Mouse (Mus musculus) kidney, embryonic 16.5 days (tissue): ENCODE data around the gene Clic1. TPM values are rescaled to one million over a fixed set of nuclear protein-coding genes. Genes with fewer than 3 reads are reported as not detected.
"Not testable (repeated sequence)": the region's sequence is repeated elsewhere in the genome, so short reads cannot be mapped to it uniquely, and the experiment has no call there.

Experiments
- ATAC-seq: fragments of 200-750 bp; cut with Nextera tagmentation; 2 replicates; pipeline ENCODE4 v1.8.0; 2017; ENCODE audit warnings: moderate TSS enrichment; ENCODE audit not compliant: low FRiP score, low TSS enrichment
- H3K27ac ChIP-seq: fragments of 300-500 bp; sonication (generic); 2 replicates; pipeline ENCODE4 v1.5.1; 2014; ENCODE audit warnings: low read length
- H3K27me3 ChIP-seq: fragments of 300-500 bp; sonication (generic); 2 replicates; pipeline ENCODE4 v1.6.1; 2014; ENCODE audit warnings: low read length, control low read depth, mixed read lengths; ENCODE audit not compliant: insufficient read depth
- H3K36me3 ChIP-seq: fragments of 300-500 bp; sonication (generic); 2 replicates; pipeline ENCODE4 v1.6.1; 2014; ENCODE audit warnings: low read length, control low read depth, mixed read lengths; ENCODE audit not compliant: insufficient read depth
- H3K4me1 ChIP-seq: fragments of 300-500 bp; sonication (generic); 2 replicates; pipeline ENCODE4 v1.6.1; 2014; ENCODE audit warnings: low read length, control low read depth, mixed read lengths; ENCODE audit not compliant: insufficient read depth
- H3K4me2 ChIP-seq: fragments of 300-500 bp; sonication (generic); replicated peaks from 2 replicates; pipeline ENCODE4 v1.6.1; 2014; ENCODE audit warnings: low read depth, low read length
- H3K4me3 ChIP-seq: fragments of 300-500 bp; sonication (generic); 2 replicates; pipeline ENCODE4 v1.5.1; 2014; ENCODE audit warnings: mild to moderate bottlenecking, low read length
- H3K9ac ChIP-seq: fragments of 300-500 bp; sonication (generic); replicated peaks from 2 replicates; pipeline ENCODE4 v1.6.1; 2014; ENCODE audit warnings: low read length
- H3K9me3 ChIP-seq: fragments of 300-500 bp; sonication (generic); 2 replicates; pipeline ENCODE4 v1.6.1; 2016; ENCODE audit warnings: low read length, control low read depth
- WGBS: fragments of 180-500 bp; shearing (Covaris S2); extraction: QIAGEN DNeasy Blood & Tissue Kit; methylation state at CpG from one replicate; pipeline ENCODE4 v1.1.7; 2014; 5-methylcytosine and 5-hydroxymethylcytosine counted together
- polyA plus RNA-seq: library from polyadenylated mRNA; unstranded; fragments of >200 nt; fragmentation: Nextera tagmentation; extraction: Ambion mirVana; gene quantifications from 2 replicates; pipeline ENCODE4 v1.2.1, GENCODE M21; 2015

Clic1 gene
- 341 and 345 TPM in 2 replicates for polyA plus RNA-seq

GRCm38 (mm10) chr17:35049561-35050016, at the start of gene Clic1:
Gene Clic1 (plus strand): TSS chr17:35049966.
- H3K9me3 ChIP-seq, result no peaks in the 10 kb centered on the region
- peak within 1 kb of the TSS; percentile 99 for H3K27ac ChIP-seq
- under 1% methylated on average over 11 of the region's 11 CpGs for WGBS
- H3K4me3 ChIP-seq, result peak within 1 kb of the TSS; percentile 86
- peaks cover 59% of the 10 kb centered on the region for H3K4me1 ChIP-seq
- peak; percentile 30 for ATAC-seq
- peak within 1 kb of the TSS; percentile 94 for H3K4me2 ChIP-seq
- peak within 1 kb of the TSS; percentile 96 for H3K9ac ChIP-seq
- H3K27me3 ChIP-seq, result no peaks in the 10 kb centered on the region
- H3K36me3 ChIP-seq, result peaks cover 22% of the 10 kb centered on the region

GRCm38 (mm10) chr17:35000717-35001451, 48.9 kb upstream of the Clic1 start, which contains the start of gene Vars:
Gene Vars (plus strand): TSS chr17:35000987.
- Histone ChIP-seq H3K27me3 (no peaks in the 10 kb centered on the region), H3K36me3 (peaks cover 43% of the 10 kb centered on the region), H3K9ac (peak within 1 kb of the TSS; percentile 98), H3K9me3 (peaks cover 3% of the 10 kb centered on the region; the same call in 1 of the 2 replicates), H3K4me1 (peaks cover 34% of the 10 kb centered on the region), H3K27ac (peak within 1 kb of the TSS; percentile 97), H3K4me3 (peak within 1 kb of the TSS; percentile 93), H3K4me2 (peak within 1 kb of the TSS; percentile 100)
- ATAC-seq, result peak; percentile 94
- WGBS, result 0% methylated on average over 70 of the region's 83 CpGs

GRCm38 (mm10) chr17:35001452-35002152, 48.2 kb upstream of the Clic1 start:
- Histone ChIP-seq H3K36me3 (peaks cover 46% of the 10 kb centered on the region), H3K4me1 (peaks cover 32% of the 10 kb centered on the region), H3K9me3 (peaks cover 1% of the 10 kb centered on the region; the same call in 1 of the 2 replicates), H3K4me2 (peak overlapping the region; percentile 100), H3K9ac (peak overlapping the region; percentile 98), H3K4me3 (peak overlapping the region; percentile 93), H3K27ac (peak overlapping the region; percentile 97), H3K27me3 (no peaks in the 10 kb centered on the region)
- WGBS, result 0% methylated on average over 35 of the region's 35 CpGs
- peak; percentile 29 for ATAC-seq

DNA sequence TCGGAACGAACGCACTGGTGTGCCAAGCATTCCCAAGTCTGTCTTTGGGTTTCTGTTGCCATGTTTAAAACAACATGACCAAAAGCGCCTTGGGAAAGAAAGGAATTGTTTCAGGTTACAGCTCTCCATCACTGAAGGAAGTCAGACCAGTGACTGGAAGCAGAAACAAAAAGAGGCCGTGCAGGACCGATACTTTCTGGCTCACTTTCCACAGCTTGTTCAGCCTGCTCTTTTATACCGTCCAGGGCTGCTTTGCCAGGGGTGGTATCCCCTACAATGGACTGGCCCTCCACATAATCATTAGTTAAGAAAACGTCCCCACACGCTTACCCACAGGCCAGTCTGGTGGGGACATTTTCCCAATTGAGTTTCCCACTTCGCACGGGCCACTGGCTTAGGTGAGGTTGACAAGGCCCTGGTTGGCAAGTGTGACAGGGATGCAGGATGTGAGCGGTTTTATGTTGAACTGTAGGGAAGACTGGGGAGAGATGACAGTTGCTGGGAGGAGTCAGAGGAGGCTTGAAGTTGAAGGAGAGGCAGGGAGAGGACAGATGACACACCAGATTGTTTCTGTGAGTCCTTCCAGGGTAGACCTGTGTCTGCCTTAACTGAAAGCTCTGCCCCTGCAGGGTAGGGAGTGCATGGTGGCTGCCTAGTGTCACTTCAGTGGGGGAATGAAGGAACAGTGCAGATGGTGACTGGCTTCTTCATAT, 47.5 kb upstream of the Clic1 start:
- Histone ChIP-seq H3K9ac (peak overlapping the region; percentile 98), H3K9me3 (no peaks in the 10 kb centered on the region), H3K27ac (peak overlapping the region; percentile 97), H3K36me3 (peaks cover 44% of the 10 kb centered on the region), H3K4me2 (peak overlapping the region; percentile 100), H3K4me1 (peaks cover 29% of the 10 kb centered on the region), H3K4me3 (peak overlapping the region; percentile 93), H3K27me3 (no peaks in the 10 kb centered on the region)
- 4% methylated on average over 12 of the region's 12 CpGs for WGBS
- no peak for ATAC-seq

GRCm38 (mm10) chr17:35003022-35003838, 46.5 kb upstream of the Clic1 start:
- peak overlapping the region; percentile 93; the same call in 1 of the 2 replicates for H3K4me3 ChIP-seq
- H3K9me3 ChIP-seq, result no peaks in the 10 kb centered on the region
- peak overlapping the region; percentile 100 for H3K4me2 ChIP-seq
- no peak for ATAC-seq
- H3K27me3 ChIP-seq, result no peaks in the 10 kb centered on the region
- H3K27ac ChIP-seq, result no peak overlapping the region
- 44% methylated on average over 9 of the region's 9 CpGs for WGBS
- H3K36me3 ChIP-seq, result peaks cover 44% of the 10 kb centered on the region
- H3K4me1 ChIP-seq, result peaks cover 29% of the 10 kb centered on the region
- H3K9ac ChIP-seq, result peak overlapping the region; percentile 98

DNA sequence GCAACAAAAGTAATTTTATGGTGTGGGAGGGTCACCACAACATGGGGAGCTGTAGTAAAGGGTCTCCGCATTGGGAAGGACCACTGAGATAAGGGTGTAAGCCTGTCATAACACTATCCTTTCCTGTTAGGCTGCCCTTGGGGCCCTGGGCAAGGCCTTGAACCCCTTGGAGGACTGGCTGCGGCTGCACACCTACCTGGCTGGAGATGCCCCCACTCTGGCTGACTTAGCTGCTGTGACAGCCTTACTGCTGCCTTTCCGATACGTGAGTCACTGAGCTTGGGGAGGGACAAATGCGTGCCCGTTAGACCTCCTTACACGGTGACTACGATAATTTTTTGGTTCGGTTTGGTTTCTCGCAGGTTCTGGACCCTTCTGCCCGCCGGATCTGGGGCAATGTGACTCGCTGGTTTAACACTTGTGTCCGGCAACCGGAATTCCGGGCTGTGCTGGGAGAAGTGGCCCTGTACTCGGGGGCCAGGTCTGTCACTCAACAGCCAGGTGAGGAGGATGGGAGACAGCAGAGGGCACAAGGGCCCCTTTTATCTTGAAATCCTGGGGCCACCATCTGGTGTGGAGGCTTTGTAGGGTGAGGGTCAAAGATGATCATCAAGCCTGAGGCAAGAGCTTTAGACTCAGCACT, 45.6 kb upstream of the Clic1 start:
- no peaks in the 10 kb centered on the region for H3K9me3 ChIP-seq
- no peak for ATAC-seq
- peaks cover 42% of the 10 kb centered on the region for H3K36me3 ChIP-seq
- H3K27me3 ChIP-seq, result no peaks in the 10 kb centered on the region
- peaks cover 26% of the 10 kb centered on the region for H3K4me1 ChIP-seq
- no peak overlapping the region for H3K4me2 ChIP-seq
- WGBS, result 94% methylated on average over 17 of the region's 17 CpGs
- H3K27ac ChIP-seq, result no peak overlapping the region
- no peak overlapping the region for H3K9ac ChIP-seq
- no peak overlapping the region for H3K4me3 ChIP-seq

DNA sequence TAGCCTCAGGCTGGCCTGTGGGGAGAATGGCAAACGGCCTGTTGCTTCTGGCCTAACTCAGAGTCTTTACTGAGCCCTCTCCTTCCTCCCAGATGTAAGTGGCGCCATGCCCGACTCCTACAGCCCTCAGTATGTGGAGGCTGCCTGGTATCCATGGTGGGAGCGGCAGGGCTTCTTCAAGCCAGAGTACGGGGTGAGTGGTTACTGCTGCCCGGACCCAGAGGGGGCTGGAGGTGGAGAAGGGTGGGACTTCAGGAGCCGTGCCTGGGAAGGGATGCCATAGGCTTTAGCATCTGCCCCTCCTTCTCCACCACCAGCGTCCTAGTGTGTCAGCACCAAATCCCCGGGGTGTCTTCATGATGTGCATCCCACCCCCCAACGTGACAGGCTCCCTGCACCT, 44.6 kb upstream of the Clic1 start:
- H3K27ac ChIP-seq, result no peak overlapping the region
- no peak for ATAC-seq
- H3K27me3 ChIP-seq, result no peaks in the 10 kb centered on the region
- no peak overlapping the region for H3K9ac ChIP-seq
- no peak overlapping the region for H3K4me2 ChIP-seq
- H3K4me1 ChIP-seq, result peaks cover 18% of the 10 kb centered on the region
- H3K4me3 ChIP-seq, result no peak overlapping the region
- no peaks in the 10 kb centered on the region for H3K9me3 ChIP-seq
- WGBS, result 90% methylated on average over 10 of the region's 10 CpGs
- peaks cover 50% of the 10 kb centered on the region for H3K36me3 ChIP-seq

DNA sequence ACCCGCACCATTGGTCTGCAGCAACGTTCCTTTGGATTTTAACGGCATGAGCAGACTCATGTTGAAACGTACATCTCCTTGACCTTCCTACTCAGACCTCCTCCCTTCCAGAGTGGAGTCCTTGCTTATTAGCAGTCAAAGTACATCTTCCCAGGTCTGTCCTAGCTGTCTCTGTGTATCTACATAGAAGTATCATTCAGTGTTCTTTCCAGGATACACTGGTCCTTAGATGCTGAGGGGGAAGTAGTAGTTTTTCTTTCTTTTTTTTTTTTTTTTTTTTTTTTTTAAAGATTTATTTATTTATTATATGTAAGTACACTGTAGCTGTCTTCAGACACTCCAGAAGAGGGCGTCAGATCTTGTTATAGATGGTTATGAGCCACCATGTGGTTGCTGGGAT, 43.9 kb upstream of the Clic1 start:
- not testable (repeated sequence) for H3K4me3 ChIP-seq, ATAC-seq, H3K27me3 ChIP-seq, H3K9ac ChIP-seq, H3K4me2 ChIP-seq, H3K9me3 ChIP-seq, H3K27ac ChIP-seq
- peaks cover 58% of the 10 kb centered on the region for H3K36me3 ChIP-seq
- peaks cover 17% of the 10 kb centered on the region for H3K4me1 ChIP-seq
- WGBS, result 94% methylated on average over 4 of the region's 5 CpGs
